Mouse (Mus musculus) retina, postnatal 7 days (tissue): ENCODE data around the gene Olfr502.
"Not testable (repeated sequence)": the region's sequence is repeated elsewhere in the genome, so short reads cannot be mapped to it uniquely, and the experiment has no call there.

Experiments used
- DNase-seq: peaks from one replicate; pipeline ENCODE4 v3.0.0-alpha.2; 2012; ENCODE audit warnings: low read depth, low spot score

Gene Olfr502

DNA sequence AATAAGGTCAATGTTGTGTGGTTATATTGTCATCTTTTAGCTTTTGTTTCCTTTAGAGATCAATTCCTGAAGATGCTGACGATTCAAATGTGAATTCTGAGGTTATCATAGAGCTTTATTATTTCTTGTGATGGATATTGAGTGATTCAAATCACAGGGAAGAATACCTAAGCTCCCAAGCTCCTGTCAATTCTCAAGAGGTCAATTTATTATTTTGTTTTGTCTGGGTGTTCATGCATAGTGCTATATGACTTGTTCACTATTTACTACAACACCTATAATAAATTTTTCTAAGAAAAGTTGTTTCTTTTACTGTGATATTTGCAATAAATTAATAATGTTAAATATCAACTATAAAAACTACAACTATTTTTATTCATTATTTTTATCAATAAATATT lies at the start of gene Olfr502:
Gene Olfr502 (minus strand): TSS at position 101 of the 400 bp plus-strand sequence.
- no peak for DNase-seq

DNA sequence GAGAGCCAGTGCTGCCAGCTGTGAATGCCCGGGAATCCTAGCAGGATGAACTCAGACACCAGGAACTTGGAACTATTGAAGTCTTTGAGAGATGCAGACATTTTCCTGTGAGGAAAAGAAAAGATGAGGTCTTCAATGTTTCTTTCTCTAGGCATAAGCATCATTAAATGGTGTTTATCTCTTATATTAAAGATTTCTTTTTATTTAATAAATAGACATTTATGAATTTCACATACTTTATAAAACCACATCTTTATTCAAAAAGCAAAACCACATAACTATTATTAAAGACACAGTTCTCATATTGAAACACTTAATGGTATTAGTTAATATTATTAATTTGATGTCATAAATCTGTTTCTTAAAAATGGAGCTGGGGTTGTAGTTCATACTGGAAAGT lies 40.8 kb upstream of the Olfr502 start, which contains the start of gene Olfr504:
Gene Olfr504 (minus strand): TSS at position 101 of the 400 bp plus-strand sequence.
- no peak for DNase-seq

DNA sequence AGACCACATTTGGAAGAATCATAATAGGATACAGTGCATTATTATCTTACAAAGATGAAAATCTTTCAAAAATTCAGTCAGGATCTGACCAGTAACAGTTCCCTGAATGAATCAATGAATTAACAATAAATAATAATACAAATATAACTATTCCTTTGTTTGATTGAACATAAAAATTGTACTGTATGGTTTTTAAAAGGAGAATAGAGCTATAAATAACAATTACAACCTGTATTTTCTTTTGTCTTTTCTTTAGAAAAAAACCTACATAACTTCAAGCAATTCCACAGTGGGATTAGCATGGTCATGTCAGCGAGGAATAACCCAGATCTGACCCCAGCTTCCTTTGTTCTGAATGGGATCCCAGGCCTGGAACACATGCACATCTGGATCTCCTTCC lies 19.4 kb upstream of the Olfr502 start, which contains the start of gene Olfr503:
Gene Olfr503 (plus strand): TSS at position 301 of the 400 bp plus-strand sequence.
- not testable (repeated sequence) for DNase-seq

DNA sequence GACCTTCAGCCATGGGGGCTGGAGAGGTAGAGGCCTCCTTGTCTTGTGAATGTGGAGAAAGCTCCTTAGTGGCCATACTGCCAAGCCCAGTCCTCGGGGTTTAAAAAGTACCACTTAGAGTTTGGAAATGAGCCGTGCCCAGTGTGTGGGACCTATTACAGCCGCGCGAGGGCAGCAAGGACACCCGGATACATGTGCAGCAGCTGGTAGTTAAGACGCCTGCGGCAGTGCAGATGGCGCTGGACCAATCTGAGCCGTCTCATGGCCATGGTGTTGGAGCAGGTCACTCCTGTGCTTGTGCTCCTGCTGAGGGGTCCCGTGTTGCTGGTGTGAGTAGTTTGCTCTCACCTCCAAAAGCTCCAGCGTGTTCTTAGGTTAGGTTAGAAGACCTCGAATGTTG lies 17.6 kb upstream of the Olfr502 start:
- no peak for DNase-seq
